In genomic region chr6:30541009-30541799, GRCm38 (mm10) we compare ENCODE assay signal across 17 mouse cellular contexts. TPM values are rescaled to one million over a fixed set of nuclear protein-coding genes. Genes with fewer than 3 reads are reported as not detected.
A peak's percentile ranks its signal among the peaks of the same experiment; 100 is the strongest.
DNase-seq lines count a peak whose midpoint lies in the region; ATAC-seq and TF ChIP-seq lines count a peak whose summit lies in the region.
"Had no signal": no experiment of that assay in that cellular context is flagged by ENCODE, and none has a peak within 500 bp of the region (broad histone marks: within the 10 kb centered on the region; RNA-seq: fewer than 3 reads in every experiment).

Gene Cpa2 (plus strand): TSS chr6:30541582.

- peak within 1 kb of the TSS; percentile 88 for H3K27ac ChIP-seq in heart, embryonic 10.5 days
- peak within 1 kb of the TSS; percentile 7; the same call in 1 of the 2 replicates for H3K27ac ChIP-seq in kidney, embryonic 16.5 days (ENCODE audit: low read length)
- 0 out of 2 replicates have a peak within 1 kb of the TSS, but pooled peaks have one; percentile 16 for H3K27ac ChIP-seq in embryonic facial prominence, embryonic 13.5 days
- H3K27ac ChIP-seq in limb, embryonic 11.5 days (replicated peaks; ENCODE audit: low read depth, low read length), result peak within 1 kb of the TSS; percentile 96
- H3K27ac ChIP-seq in liver, postnatal 0 days (ENCODE audit: low read depth), result no peak within 1 kb of the TSS
- H3K27ac ChIP-seq: hindbrain, postnatal 0 days; macrophage had no signal

- TF ChIP-seq EP300 in liver, postnatal 0 days (IDR thresholded peaks at IDR 0.05; ENCODE audit: low read depth), result no peak

- no peak for TF ChIP-seq CTCF in liver, postnatal 0 days (IDR thresholded peaks at IDR 0.05; ENCODE audit: low read depth)

- H3K4me3 ChIP-seq in heart, embryonic 10.5 days, result peak within 1 kb of the TSS; percentile 16; the same call in 1 of the 2 replicates
- no peak within 1 kb of the TSS for H3K4me3 ChIP-seq in kidney, embryonic 16.5 days (ENCODE audit: low read length)
- no peak within 1 kb of the TSS for H3K4me3 ChIP-seq in embryonic facial prominence, embryonic 13.5 days
- no peak within 1 kb of the TSS for H3K4me3 ChIP-seq in limb, embryonic 11.5 days (ENCODE audit: low read depth, low read length)
- H3K4me3 ChIP-seq in liver, postnatal 0 days (ENCODE audit: low read depth, low read length), result no peak within 1 kb of the TSS
- H3K4me3 ChIP-seq: limb, embryonic 15.5 days had no signal

- H3K9ac ChIP-seq in kidney, embryonic 16.5 days (replicated peaks; ENCODE audit: low read length), result no peak within 1 kb of the TSS
- no peak within 1 kb of the TSS for H3K9ac ChIP-seq in embryonic facial prominence, embryonic 13.5 days
- H3K9ac ChIP-seq in limb, embryonic 11.5 days (ENCODE audit: low read length), result no peak within 1 kb of the TSS; the same call in 1 of the 2 replicates
- no peak within 1 kb of the TSS for H3K9ac ChIP-seq in liver, postnatal 0 days (replicated peaks)
- H3K9ac ChIP-seq: limb, embryonic 15.5 days had no signal

- H3K4me1 ChIP-seq in heart, embryonic 10.5 days, result peaks cover 76% of the 10 kb centered on the region
- peaks cover 46% of the 10 kb centered on the region for H3K4me1 ChIP-seq in kidney, embryonic 16.5 days (ENCODE audit: insufficient read depth, low read length)
- peaks cover 55% of the 10 kb centered on the region for H3K4me1 ChIP-seq in embryonic facial prominence, embryonic 13.5 days
- peaks cover 54% of the 10 kb centered on the region for H3K4me1 ChIP-seq in limb, embryonic 11.5 days (ENCODE audit: control insufficient read depth, insufficient read depth, low read length)
- H3K4me1 ChIP-seq in liver, postnatal 0 days (ENCODE audit: insufficient read depth), result peaks cover 3% of the 10 kb centered on the region; the same call in 1 of the 2 replicates

- H3K9me3 ChIP-seq in heart, embryonic 10.5 days, result no peaks in the 10 kb centered on the region
- H3K9me3 ChIP-seq in kidney, embryonic 16.5 days (ENCODE audit: low read length), result no peaks in the 10 kb centered on the region
- H3K9me3 ChIP-seq in embryonic facial prominence, embryonic 13.5 days, result no peaks in the 10 kb centered on the region
- H3K9me3 ChIP-seq in limb, embryonic 11.5 days (ENCODE audit: control insufficient read depth, low read length), result no peaks in the 10 kb centered on the region
- H3K9me3 ChIP-seq in liver, postnatal 0 days (ENCODE audit: low read length), result no peaks in the 10 kb centered on the region
- H3K9me3 ChIP-seq: G1E; limb, embryonic 15.5 days had no signal

- H3K4me2 ChIP-seq in kidney, embryonic 16.5 days (replicated peaks; ENCODE audit: low read depth, low read length), result no peak within 1 kb of the TSS
- no peak within 1 kb of the TSS for H3K4me2 ChIP-seq in embryonic facial prominence, embryonic 13.5 days
- H3K4me2 ChIP-seq in limb, embryonic 11.5 days (ENCODE audit: low read depth, severe bottlenecking), result no peak within 1 kb of the TSS
- no peak within 1 kb of the TSS for H3K4me2 ChIP-seq in liver, postnatal 0 days (ENCODE audit: low read depth, low read length)
- H3K4me2 ChIP-seq: limb, embryonic 15.5 days had no signal

- no peaks in the 10 kb centered on the region for H3K27me3 ChIP-seq in heart, embryonic 10.5 days (ENCODE audit: insufficient read depth, poor library complexity, severe bottlenecking)
- H3K27me3 ChIP-seq in kidney, embryonic 16.5 days (ENCODE audit: insufficient read depth, low read length), result no peaks in the 10 kb centered on the region
- H3K27me3 ChIP-seq in embryonic facial prominence, embryonic 13.5 days, result no peaks in the 10 kb centered on the region
- H3K27me3 ChIP-seq in limb, embryonic 11.5 days (ENCODE audit: control insufficient read depth, insufficient read depth, low read length), result no peaks in the 10 kb centered on the region
- H3K27me3 ChIP-seq in liver, postnatal 0 days (ENCODE audit: insufficient read depth, low read length), result 0 out of 2 replicates have a peak, but pooled peaks cover 4% of the 10 kb centered on the region
- H3K27me3 ChIP-seq: limb, embryonic 15.5 days had no signal

- ATAC-seq in kidney, embryonic 16.5 days (ENCODE audit: low FRiP score, low TSS enrichment), result no peak
- ATAC-seq in embryonic facial prominence, embryonic 13.5 days (ENCODE audit: insufficient number of reproducible peaks, insufficient read depth, low FRiP score, low TSS enrichment, low read depth), result no peak
- no peak for ATAC-seq in limb, embryonic 11.5 days (ENCODE audit: insufficient number of reproducible peaks, low FRiP score, low TSS enrichment, low read depth)
- no peak for ATAC-seq in liver, postnatal 0 days
- ATAC-seq: hindbrain, postnatal 0 days; midbrain, embryonic 16.5 days had no signal

- WGBS in heart, embryonic 10.5 days, result 52% methylated on average over 11 of the region's 11 CpGs
- 55% methylated on average over 11 of the region's 11 CpGs for WGBS in kidney, embryonic 16.5 days
- WGBS in embryonic facial prominence, embryonic 13.5 days, result 66% methylated on average over 11 of the region's 11 CpGs
- WGBS in limb, embryonic 11.5 days, result 42% methylated on average over 11 of the region's 11 CpGs
- 66% methylated on average over 11 of the region's 11 CpGs for WGBS in liver, postnatal 0 days (ENCODE audit: insufficient replicate concordance)

- H3K36me3 ChIP-seq in heart, embryonic 10.5 days, result no peaks in the 10 kb centered on the region
- no peaks in the 10 kb centered on the region for H3K36me3 ChIP-seq in kidney, embryonic 16.5 days (ENCODE audit: insufficient read depth, low read length)
- no peaks in the 10 kb centered on the region for H3K36me3 ChIP-seq in embryonic facial prominence, embryonic 13.5 days
- no peaks in the 10 kb centered on the region for H3K36me3 ChIP-seq in limb, embryonic 11.5 days (ENCODE audit: control insufficient read depth, insufficient read depth, low read length)
- H3K36me3 ChIP-seq in liver, postnatal 0 days (replicated peaks; ENCODE audit: insufficient read depth, low read length), result no peaks in the 10 kb centered on the region
- H3K36me3 ChIP-seq: G1E; limb, embryonic 15.5 days had no signal

- no peak for DNase-seq in heart, embryonic 10.5 days (ENCODE audit: low spot score)
- no peak for DNase-seq in heart, adult 8-10 months (ENCODE audit: low spot score)
- DNase-seq in kidney, adult 9 months, result no peak
- DNase-seq in limb, embryonic 11.5 days (ENCODE audit: low spot score), result no peak
- no peak for DNase-seq in liver, postnatal 0 days
- no peak for DNase-seq in cerebellum, postnatal 25 days
- DNase-seq: adrenal gland, postnatal 14 days; cerebellum, postnatal 10 days; lung, adult 2 months; thymus, postnatal 36 days had no signal

RNA-seq across cellular contexts. Expression of gene Cpa2, which starts in this region (rescaled TPM):
- polyA plus RNA-seq in heart, embryonic 10.5 days (2016; fragmentation: Nextera tagmentation; extraction: Ambion mirVana), result 17.8 and 29.1 TPM in 2 replicates
- total RNA-seq in heart, adult 8-10 months (2022), result under 1 TPM in 1 of 4 experiments, not detected in 3; 0.31 TPM
- polyA plus RNA-seq in kidney, embryonic 16.5 days (2015; fragmentation: Nextera tagmentation; extraction: Ambion mirVana), result 15.9 and 17.5 TPM in 2 replicates
- 6.3 and 6.4 TPM in 2 replicates for polyA plus RNA-seq in embryonic facial prominence, embryonic 13.5 days (2015; fragmentation: Nextera tagmentation; extraction: Ambion mirVana)
- 89.6 and 94.4 TPM in 2 replicates for polyA plus RNA-seq in limb, embryonic 11.5 days (2014; fragmentation: Nextera tagmentation; extraction: Ambion mirVana)
- 0.63 and 2.1 TPM in 2 replicates for polyA plus RNA-seq in liver, postnatal 0 days (2015; fragmentation: Nextera tagmentation; extraction: Ambion mirVana)
- total RNA-seq: G1E had no signal
- polyA plus RNA-seq: G1E had no signal
